Mouse (Mus musculus) heart, embryonic 11.5 days (tissue): ENCODE results near the gene Zfp648. TPM values are rescaled to one million over a fixed set of nuclear protein-coding genes. Genes with fewer than 3 reads are reported as not detected.

Experiments used
- ATAC-seq: fragments of 200-750 bp; cut with Nextera tagmentation; replicated peaks from 2 replicates; pipeline ENCODE4 v1.8.0; 2017; ENCODE audit warnings: moderate library complexity; ENCODE audit not compliant: insufficient number of reproducible peaks, low FRiP score, low TSS enrichment
- H3K27ac ChIP-seq: fragments of 300-500 bp; sonication (generic); 2 replicates; pipeline ENCODE4 v1.5.1; 2014; ENCODE audit warnings: mild to moderate bottlenecking, low read depth, low read length
- H3K27me3 ChIP-seq: fragments of 300-500 bp; sonication (generic); 2 replicates; pipeline ENCODE4 v1.6.1; 2014; ENCODE audit warnings: mild to moderate bottlenecking, low read length, mixed read lengths; ENCODE audit not compliant: control insufficient read depth, insufficient read depth
- H3K36me3 ChIP-seq: fragments of 300-500 bp; sonication (generic); 2 replicates; pipeline ENCODE4 v1.6.1; 2014; ENCODE audit warnings: mild to moderate bottlenecking, low read length, moderate library complexity, mixed read lengths; ENCODE audit not compliant: control insufficient read depth, insufficient read depth
- H3K4me1 ChIP-seq: fragments of 300-500 bp; sonication (generic); 2 replicates; pipeline ENCODE4 v1.6.1; 2014; ENCODE audit warnings: low read length; ENCODE audit not compliant: control insufficient read depth, insufficient read depth
- H3K4me2 ChIP-seq: fragments of 300-500 bp; sonication (generic); 2 replicates; pipeline ENCODE4 v1.6.1; 2014; ENCODE audit warnings: mild to moderate bottlenecking, moderate library complexity
- H3K4me3 ChIP-seq: fragments of 300-500 bp; sonication (generic); 2 replicates; pipeline ENCODE4 v1.5.1; 2014; ENCODE audit warnings: low read depth, low read length
- H3K9ac ChIP-seq: fragments of 300-500 bp; sonication (generic); 2 replicates; pipeline ENCODE4 v1.6.1; 2014; ENCODE audit warnings: mild to moderate bottlenecking, low read depth, low read length, moderate library complexity
- H3K9me3 ChIP-seq: fragments of 300-500 bp; sonication (generic); replicated peaks from 2 replicates; pipeline ENCODE4 v1.6.1; 2016; ENCODE audit warnings: low read length; ENCODE audit not compliant: control insufficient read depth
- WGBS: fragments of 180-500 bp; shearing (Covaris S2); extraction: QIAGEN DNeasy Blood & Tissue Kit; methylation state at CpG from one replicate; pipeline ENCODE4 v1.1.7; 2014; ENCODE audit not compliant: insufficient replicate concordance; 5-methylcytosine and 5-hydroxymethylcytosine counted together
- polyA plus RNA-seq: library from polyadenylated mRNA; unstranded; fragments of >200 nt; fragmentation: Nextera tagmentation; extraction: Ambion mirVana; gene quantifications from 2 replicates; pipeline ENCODE4 v1.2.1, GENCODE M21; 2014

Gene Zfp648
- polyA plus RNA-seq, 1 experiment from 2014 or later = not detected

DNA sequence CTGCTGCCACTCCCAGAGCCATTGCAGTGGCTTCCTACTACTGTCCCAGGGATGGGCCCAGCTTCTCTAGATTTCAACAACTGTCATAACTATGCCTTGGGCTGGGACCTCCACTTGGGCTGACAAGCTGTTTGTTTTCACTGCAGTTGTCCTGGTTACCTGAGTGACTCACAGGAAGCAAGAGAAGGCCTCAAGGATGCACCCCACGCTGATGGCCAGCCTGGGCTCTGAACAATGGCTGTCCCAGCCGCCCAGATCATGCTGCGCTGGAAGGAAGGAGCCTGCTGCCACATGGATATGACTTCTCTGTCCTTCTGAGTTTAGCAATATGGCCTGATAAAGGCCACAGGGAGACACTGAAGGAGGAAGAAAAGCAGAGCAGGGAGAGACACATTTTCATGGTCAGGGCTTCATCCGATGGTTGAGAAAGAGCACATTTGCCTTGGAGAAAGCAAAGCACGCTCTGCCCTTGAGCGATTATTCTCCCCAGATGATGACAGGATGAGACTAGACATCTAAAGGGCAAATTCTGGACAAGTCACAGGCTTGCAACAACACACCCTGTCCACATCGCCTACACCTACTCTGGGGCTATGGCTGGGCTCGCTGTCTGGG is 22.3 kb upstream of the Zfp648 start:
- H3K27me3 ChIP-seq = no peaks in the 10 kb centered on the region
- H3K27ac ChIP-seq = no peak overlapping the region
- no peak overlapping the region for H3K4me2 ChIP-seq
- no peaks in the 10 kb centered on the region for H3K4me1 ChIP-seq
- no peaks in the 10 kb centered on the region for H3K36me3 ChIP-seq
- WGBS = 75% methylated on average over 8 of the region's 8 CpGs
- no peak overlapping the region for H3K9ac ChIP-seq
- no peaks in the 10 kb centered on the region for H3K9me3 ChIP-seq
- no peak overlapping the region for H3K4me3 ChIP-seq
- ATAC-seq = no peak

DNA sequence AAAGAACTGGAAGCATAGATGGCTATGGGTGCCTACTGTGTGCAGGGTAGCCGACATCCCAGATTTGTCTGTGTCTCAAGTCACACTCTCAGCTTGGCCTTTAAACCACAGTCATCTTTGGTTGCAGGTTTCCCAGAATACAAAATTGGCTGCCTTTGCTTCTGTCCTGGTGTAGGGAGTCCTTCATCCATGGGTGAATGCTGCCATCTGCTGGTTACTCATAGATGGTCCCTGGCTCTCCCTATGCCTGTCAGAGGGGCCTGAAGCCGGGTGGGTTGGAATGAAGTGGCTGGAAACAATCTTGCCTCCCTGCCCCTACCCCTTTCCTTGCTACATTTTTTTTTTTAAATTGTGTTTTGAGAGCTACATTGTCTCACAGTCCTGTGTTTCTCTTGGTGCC is 20.0 kb upstream of the Zfp648 start:
- H3K27me3 ChIP-seq = no peaks in the 10 kb centered on the region

GRCm38 (mm10) chr1:154182396-154183076 is 18.5 kb upstream of the Zfp648 start:
- H3K4me3 ChIP-seq = no peak overlapping the region
- no peaks in the 10 kb centered on the region for H3K36me3 ChIP-seq
- no peak for ATAC-seq
- no peaks in the 10 kb centered on the region for H3K4me1 ChIP-seq
- H3K9me3 ChIP-seq = no peaks in the 10 kb centered on the region
- H3K9ac ChIP-seq = no peak overlapping the region
- 63% methylated on average over 6 of the region's 6 CpGs for WGBS
- no peak overlapping the region for H3K4me2 ChIP-seq
- H3K27me3 ChIP-seq = no peaks in the 10 kb centered on the region
- no peak overlapping the region for H3K27ac ChIP-seq

More for the DNA sequence above, 20.0 kb upstream of the Zfp648 start:
- no peaks in the 10 kb centered on the region for H3K4me1 ChIP-seq
- H3K4me2 ChIP-seq = no peak overlapping the region
- no peak for ATAC-seq
- H3K9me3 ChIP-seq = no peaks in the 10 kb centered on the region
- H3K36me3 ChIP-seq = no peaks in the 10 kb centered on the region
- H3K9ac ChIP-seq = no peak overlapping the region
- no peak overlapping the region for H3K27ac ChIP-seq
- no peak overlapping the region for H3K4me3 ChIP-seq
- WGBS = 32% methylated on average over 2 of the region's 2 CpGs

- Histone ChIP-seq H3K4me1 (no peaks in the 10 kb centered on the region), H3K4me2 (no peak overlapping the region), H3K27ac (no peak overlapping the region), H3K4me3 (no peak overlapping the region), H3K27me3 (no peaks in the 10 kb centered on the region), H3K36me3 (no peaks in the 10 kb centered on the region), H3K9me3 (no peaks in the 10 kb centered on the region), H3K9ac (no peak overlapping the region)
- WGBS = 85% methylated on average over 7 of the region's 7 CpGs
- no peak for ATAC-seq
Observed at GRCm38 (mm10) chr1:154183077-154183751, 17.8 kb upstream of the Zfp648 start.

DNA sequence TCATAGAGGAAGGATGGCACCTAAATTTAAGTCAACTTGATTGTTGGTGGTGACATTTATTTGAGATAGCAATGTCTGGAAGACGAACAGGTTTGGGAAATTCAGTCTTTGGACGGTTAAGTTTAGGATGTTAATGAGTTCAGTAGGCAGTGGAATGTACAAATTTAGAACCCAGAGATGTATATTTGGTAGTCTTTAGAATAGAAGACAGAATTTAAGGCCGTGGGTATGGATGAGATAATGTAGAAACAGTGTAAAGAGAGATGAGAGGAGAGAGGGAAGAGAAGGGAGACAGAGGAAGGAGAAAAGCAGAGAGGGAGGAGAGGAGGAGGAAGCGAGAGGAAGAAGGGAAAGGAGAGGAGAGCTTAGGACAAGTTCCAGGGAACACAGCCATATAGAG is 12.8 kb upstream of the Zfp648 start:
- WGBS = 70% methylated on average over 4 of the region's 4 CpGs
- H3K9me3 ChIP-seq = no peaks in the 10 kb centered on the region
- H3K4me3 ChIP-seq = no peak overlapping the region
- no peak for ATAC-seq
- H3K27me3 ChIP-seq = no peaks in the 10 kb centered on the region
- no peaks in the 10 kb centered on the region for H3K4me1 ChIP-seq
- H3K4me2 ChIP-seq = no peak overlapping the region
- H3K9ac ChIP-seq = no peak overlapping the region
- no peaks in the 10 kb centered on the region for H3K36me3 ChIP-seq
- H3K27ac ChIP-seq = no peak overlapping the region

DNA sequence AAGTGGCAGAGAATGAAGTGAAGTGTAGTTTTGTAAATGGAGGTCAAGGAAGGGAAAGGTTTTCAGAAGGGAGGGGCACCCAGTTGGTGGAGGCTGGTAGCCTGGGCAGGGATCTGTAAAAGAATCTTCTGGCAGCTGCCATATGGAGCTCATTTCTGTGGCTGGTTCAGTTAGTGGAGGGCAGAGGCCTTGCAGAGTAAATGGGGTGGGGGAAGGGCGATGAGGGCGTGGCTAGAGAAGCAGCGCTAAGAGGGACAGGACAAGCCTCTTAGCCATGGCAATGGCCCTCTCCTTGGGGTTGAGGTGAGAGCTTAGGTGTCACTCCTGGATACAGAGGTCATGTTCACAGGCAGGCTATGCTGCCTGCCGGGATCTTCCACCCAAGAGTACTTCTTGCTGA is 12.4 kb upstream of the Zfp648 start:
- H3K9ac ChIP-seq = 0 out of 2 replicates have a peak overlapping the region, but pooled peaks have one; percentile 22
- H3K4me1 ChIP-seq = no peaks in the 10 kb centered on the region
- no peak overlapping the region for H3K27ac ChIP-seq
- H3K4me2 ChIP-seq = no peak overlapping the region
- H3K36me3 ChIP-seq = no peaks in the 10 kb centered on the region
- H3K4me3 ChIP-seq = no peak overlapping the region
- no peaks in the 10 kb centered on the region for H3K9me3 ChIP-seq
- H3K27me3 ChIP-seq = no peaks in the 10 kb centered on the region
- ATAC-seq = no peak
- 36% methylated on average over 4 of the region's 4 CpGs for WGBS

GRCm38 (mm10) chr1:154189842-154190530 is 11.0 kb upstream of the Zfp648 start:
- H3K36me3 ChIP-seq = no peaks in the 10 kb centered on the region
- no peaks in the 10 kb centered on the region for H3K27me3 ChIP-seq
- H3K4me3 ChIP-seq = no peak overlapping the region
- 55% methylated on average over 14 of the region's 18 CpGs for WGBS
- H3K4me1 ChIP-seq = no peaks in the 10 kb centered on the region
- no peak overlapping the region for H3K27ac ChIP-seq
- no peaks in the 10 kb centered on the region for H3K9me3 ChIP-seq
- no peak overlapping the region for H3K9ac ChIP-seq
- ATAC-seq = no peak
- no peak overlapping the region for H3K4me2 ChIP-seq

- 87% methylated on average over 10 of the region's 10 CpGs for WGBS
Observed at GRCm38 (mm10) chr1:154198896-154199295, 2.1 kb upstream of the Zfp648 start.

More at GRCm38 (mm10) chr1:154198896-154199295, 2.1 kb upstream of the Zfp648 start:
- H3K27me3 ChIP-seq = peaks cover 14% of the 10 kb centered on the region
- no peak overlapping the region for H3K4me2 ChIP-seq
- no peaks in the 10 kb centered on the region for H3K36me3 ChIP-seq
- H3K27ac ChIP-seq = no peak overlapping the region
- peaks cover 8% of the 10 kb centered on the region; the same call in 1 of the 2 replicates for H3K4me1 ChIP-seq
- no peak overlapping the region for H3K4me3 ChIP-seq
- no peak overlapping the region for H3K9ac ChIP-seq
- ATAC-seq = no peak
- H3K9me3 ChIP-seq = no peaks in the 10 kb centered on the region
